Mouse (Mus musculus): ENCODE measurements around the gene Glis1.

DNA sequence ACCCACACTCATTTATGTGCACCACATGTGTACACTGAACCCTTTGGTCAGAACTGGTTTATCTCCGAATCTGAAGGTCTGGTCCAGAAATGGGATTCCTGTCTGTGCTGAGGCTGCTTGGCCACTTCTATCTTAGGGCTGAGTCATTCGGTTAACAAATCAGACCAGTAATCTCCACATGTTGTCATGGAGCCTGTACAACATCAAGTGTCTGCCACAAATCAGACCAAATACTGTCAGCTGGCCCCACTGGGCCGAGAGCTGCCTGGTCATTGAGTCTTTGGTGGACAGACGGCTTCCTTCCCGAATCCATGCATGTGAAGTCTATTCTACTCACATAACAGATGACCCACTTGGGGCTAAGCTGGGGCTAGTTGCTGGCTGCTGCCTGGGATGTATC, 58.6 kb downstream of the Glis1 start:
- TF ChIP-seq CTCF (IDR thresholded peaks at IDR 0.05; ENCODE audit: extremely low read depth, insufficient read depth, low read length) (no peak), POLR2A (IDR thresholded peaks at IDR 0.05; ENCODE audit: extremely low read depth, insufficient read depth, low read length) (no peak)

Data from cortical plate, adult 2 months (tissue).